Mouse (Mus musculus): Measurements from ENCODE around the gene Unc13d.
"Not testable (repeated sequence)": the region's sequence is repeated elsewhere in the genome, so short reads cannot be mapped to it uniquely, and the experiment has no call there.

Unc13d gene

DNA sequence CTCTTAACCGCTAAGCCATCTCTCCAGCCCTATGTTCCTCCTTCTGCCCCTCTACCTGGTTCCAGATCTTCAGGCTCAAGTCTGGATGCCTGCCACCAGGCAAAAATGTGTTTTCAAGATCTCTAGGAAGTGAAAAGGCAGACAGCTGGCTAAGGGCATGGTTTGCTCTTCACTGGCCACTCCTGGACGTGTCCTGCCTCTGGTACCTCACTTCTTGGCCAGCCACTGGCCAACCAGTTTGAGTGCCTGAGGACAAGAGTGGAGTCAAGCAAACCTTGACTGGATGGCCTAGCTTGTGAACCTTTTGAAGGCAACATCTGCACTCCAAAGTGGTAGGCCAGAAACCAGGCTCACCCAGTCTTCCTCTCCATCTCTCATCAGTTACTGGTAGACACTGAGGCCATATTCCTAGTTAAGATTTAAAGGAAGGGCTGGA is 57.8 kb downstream of the Unc13d start:
- DNase-seq = no peak

DNA sequence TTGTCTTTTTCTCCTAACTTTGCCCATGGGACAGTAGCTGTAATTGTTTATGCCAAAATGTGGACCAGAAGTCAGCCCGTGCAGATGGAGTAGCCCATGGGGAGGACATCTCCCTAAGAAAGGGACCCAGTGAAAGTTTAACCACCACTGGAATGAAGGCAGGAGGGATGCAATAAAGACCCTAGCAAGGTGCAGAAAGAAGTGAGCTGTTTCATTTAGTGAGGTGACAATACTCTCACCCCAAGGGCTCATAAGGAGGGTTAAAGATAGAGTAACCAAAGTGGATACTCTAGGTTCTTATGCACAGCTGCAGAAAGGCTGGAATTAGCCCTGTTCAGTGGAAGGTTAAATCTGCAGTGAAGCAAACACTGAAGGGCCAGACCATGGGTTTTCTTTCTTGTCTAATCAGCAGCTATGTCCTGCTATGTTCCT is 58.4 kb downstream of the Unc13d start:
- no peak for DNase-seq

DNA sequence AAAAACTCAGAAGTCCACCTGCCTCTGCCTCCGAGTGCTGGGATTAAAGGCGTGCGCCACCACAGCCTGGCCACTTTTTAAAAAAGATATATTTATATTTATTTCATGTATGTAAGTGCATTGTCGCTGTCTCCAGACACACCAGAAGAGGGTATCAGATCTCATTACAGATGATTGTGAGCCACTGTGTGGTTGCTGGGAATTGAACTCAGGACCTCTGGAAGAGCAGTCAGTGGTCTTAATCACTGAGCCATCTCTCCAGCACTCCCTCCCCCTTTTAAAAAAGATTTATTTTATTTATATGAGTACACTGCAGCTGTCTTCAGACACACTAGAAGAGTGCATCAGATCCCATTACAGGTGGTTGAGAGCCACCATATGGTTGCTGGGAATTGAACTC is 58.9 kb downstream of the Unc13d start:
- not testable (repeated sequence) for DNase-seq

DNA sequence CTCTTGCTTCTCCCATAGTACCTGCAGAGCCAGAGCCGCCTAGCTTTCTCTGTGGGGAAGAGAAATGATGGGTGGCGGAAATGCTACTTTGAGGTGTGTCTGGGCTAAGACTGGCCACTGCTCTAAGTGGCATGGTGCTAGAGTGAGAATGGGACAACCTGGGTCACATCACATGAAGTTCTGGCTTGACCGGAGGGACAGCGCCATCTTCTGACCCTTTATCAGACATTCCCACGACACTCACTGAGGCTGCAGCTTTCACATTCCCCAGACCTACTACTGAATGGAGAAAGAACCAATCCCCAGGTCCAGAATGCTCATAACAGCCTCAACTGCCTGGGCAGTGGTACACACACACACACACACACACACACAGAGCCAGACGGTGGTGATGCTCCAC is 59.7 kb downstream of the Unc13d start:
- DNase-seq = peak in 1 of 2 experiments; percentile 32

DNA sequence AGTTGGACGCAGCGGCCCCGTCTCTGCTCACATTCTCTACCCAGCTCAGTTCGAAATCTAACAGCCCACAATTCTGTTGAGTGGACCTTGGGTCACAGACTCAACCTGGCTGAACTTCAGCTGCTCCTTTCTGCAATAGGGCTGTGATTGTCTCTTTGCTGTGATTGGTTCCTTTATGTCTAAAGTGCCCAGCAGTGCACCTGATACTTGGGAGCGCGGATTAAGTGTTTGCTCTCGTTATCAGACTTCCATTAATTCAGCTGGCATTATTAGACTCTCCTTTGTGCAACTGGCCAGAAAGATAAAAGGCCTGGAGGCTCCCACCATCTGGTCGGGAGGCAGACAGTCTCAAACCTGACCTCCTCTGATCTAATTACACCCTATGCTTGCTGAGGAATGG is 62.9 kb downstream of the Unc13d start:
- DNase-seq = no peak

DNA sequence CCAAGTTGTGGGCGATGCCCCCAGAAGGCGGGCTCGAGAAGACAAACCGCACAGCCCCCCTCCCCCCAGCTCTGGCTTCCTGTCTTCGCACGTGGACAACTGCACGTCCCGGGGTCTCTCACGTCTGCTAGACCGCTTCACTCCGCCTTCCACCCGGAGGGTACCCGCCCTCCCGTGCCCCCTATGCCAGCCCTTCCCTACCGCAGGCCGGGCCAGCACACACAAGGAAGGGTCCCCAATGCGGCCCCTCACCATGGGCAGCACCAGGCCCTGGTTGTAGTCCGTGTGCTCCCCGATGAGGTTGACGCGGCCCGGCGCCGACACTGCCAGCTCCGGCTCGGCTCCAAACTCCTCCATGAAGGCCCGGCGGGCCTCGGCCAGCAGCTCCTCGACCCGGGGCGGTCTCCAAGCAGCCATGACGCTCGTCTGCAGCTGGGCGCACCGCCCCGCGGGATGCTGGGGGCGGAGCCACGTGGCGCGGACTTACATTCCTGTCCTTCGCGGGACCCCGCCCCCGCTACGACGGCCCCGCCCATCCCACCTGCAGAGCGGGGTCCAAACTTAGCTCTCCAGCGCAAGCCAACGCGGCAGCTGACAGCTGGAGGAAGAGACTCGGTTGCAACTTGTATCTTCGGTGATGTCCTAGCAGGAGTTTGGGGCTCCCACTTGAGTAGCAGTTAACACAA is 65.4 kb downstream of the Unc13d start, which contains the start of gene Galk1:
TSS of gene Galk1 (minus strand) at position 458 of the 686 bp plus-strand sequence.
- DNase-seq = peak; percentile 82 to 91

Measured in spleen, adult 18-20 months (tissue).